Mouse (Mus musculus): ENCODE results near the gene Olfr146.

DNA sequence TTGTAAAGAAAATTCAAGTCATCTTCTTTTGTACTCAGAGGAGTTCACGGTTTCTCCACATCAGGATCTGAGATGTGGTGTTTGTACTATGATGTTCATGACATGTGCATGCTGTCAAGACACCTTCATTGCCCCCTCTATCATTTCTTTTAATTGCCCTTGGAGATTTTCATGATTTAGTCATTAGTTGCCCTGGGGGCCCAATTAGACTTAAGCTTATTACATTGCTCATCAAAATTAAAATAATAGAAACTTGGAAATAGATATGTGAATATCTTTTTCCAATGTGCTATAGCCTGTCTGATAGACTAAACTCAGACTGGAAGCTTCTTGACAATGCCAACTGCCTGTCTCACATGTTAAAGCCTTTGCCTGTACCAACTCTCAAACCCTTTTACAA is at the start of gene Olfr146:
- TF ChIP-seq CTCF (conservative IDR thresholded peaks at IDR 0.05; ENCODE audit: insufficient read depth, insufficient read length, low read depth, low read length) (no peak), POLR2A (IDR thresholded peaks at IDR 0.05; ENCODE audit: low read depth, low read length) (no peak)
